Mouse (Mus musculus): Measurements from ENCODE around the gene Cks1b.

DNA sequence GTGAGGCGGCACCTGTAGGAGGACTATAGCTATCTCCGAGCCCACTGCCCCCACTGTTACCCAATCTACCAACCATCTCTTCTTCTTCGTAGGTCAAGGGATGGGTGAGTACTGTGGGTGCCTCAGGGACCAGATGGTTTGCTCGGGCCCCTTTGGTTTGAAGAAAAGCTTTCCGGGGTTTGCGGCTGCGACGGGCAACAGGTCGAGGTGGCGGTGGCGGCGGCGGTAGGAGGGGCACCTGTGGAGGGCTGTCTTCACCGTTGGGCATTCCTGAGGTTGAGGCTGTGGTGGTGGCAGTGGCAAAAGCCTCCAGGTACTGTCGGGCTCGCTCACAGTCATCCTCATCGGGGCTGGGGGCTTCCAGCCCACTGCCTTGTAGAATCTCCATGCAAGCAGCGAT is 37.5 kb downstream of the Cks1b start:
- TF ChIP-seq CTCF (IDR thresholded peaks at IDR 0.05; ENCODE audit: control insufficient read depth, insufficient read depth, insufficient replicate concordance, low read depth, low read length) (no peak), POLR2A (IDR thresholded peaks at IDR 0.05; ENCODE audit: control insufficient read depth, low read depth, low read length) (no peak)

All from testis, adult 2 months (tissue).